Mouse (Mus musculus) intestine, embryonic 14.5 days (tissue): ENCODE results near the gene Vdac1. TPM values are rescaled to one million over a fixed set of nuclear protein-coding genes. Genes with fewer than 3 reads are reported as not detected.
A peak's percentile ranks its signal among the peaks of the same experiment; 100 is the strongest.

Experiments used
- ATAC-seq: fragments of 200-750 bp; cut with Nextera tagmentation; replicated peaks from 2 replicates; pipeline ENCODE4 v1.8.0; 2017; ENCODE audit warnings: low read depth, moderate number of reproducible peaks, moderate TSS enrichment, moderate library complexity; ENCODE audit not compliant: low FRiP score, low TSS enrichment
- DNase-seq: peaks from one replicate; pipeline ENCODE4 v3.0.0-alpha.2; 2018; ENCODE audit warnings: low spot score
- H3K27ac ChIP-seq: fragments of 300-500 bp; sonication (generic); 2 replicates; pipeline ENCODE4 v1.5.1; 2014; ENCODE audit warnings: low read depth, mild to moderate bottlenecking, control low read depth
- H3K27me3 ChIP-seq: fragments of 300-500 bp; sonication (generic); replicated peaks from 2 replicates; pipeline ENCODE4 v1.6.1; 2014; ENCODE audit warnings: low read length, control low read depth; ENCODE audit not compliant: control insufficient read depth, insufficient read depth
- H3K36me3 ChIP-seq: fragments of 300-500 bp; sonication (generic); 2 replicates; pipeline ENCODE4 v1.6.1; 2014; ENCODE audit warnings: low read length, control low read depth; ENCODE audit not compliant: control insufficient read depth, insufficient read depth
- H3K4me1 ChIP-seq: fragments of 300-500 bp; sonication (generic); replicated peaks from 2 replicates; pipeline ENCODE4 v1.6.1; 2014; ENCODE audit warnings: low read length, control low read depth, mixed read lengths; ENCODE audit not compliant: control insufficient read depth, insufficient read depth
- H3K4me2 ChIP-seq: fragments of 300-500 bp; sonication (generic); 2 replicates; pipeline ENCODE4 v1.6.1; 2014; ENCODE audit warnings: low read length
- H3K4me3 ChIP-seq: fragments of 300-500 bp; sonication (generic); 2 replicates; pipeline ENCODE4 v1.5.1; 2014; ENCODE audit warnings: low read depth, low read length, control low read depth, mixed read lengths
- H3K9ac ChIP-seq: fragments of 300-500 bp; sonication (generic); 2 replicates; pipeline ENCODE4 v1.6.1; 2014; ENCODE audit warnings: mild to moderate bottlenecking, low read length
- H3K9me3 ChIP-seq: fragments of 300-500 bp; sonication (generic); 2 replicates; pipeline ENCODE4 v1.6.1; 2016; ENCODE audit warnings: low read length, control low read depth; ENCODE audit not compliant: control insufficient read depth
- WGBS: fragments of 180-500 bp; shearing (Covaris S2); extraction: QIAGEN DNeasy Blood & Tissue Kit; methylation state at CpG from one replicate; pipeline ENCODE4 v1.1.7; 2014; 5-methylcytosine and 5-hydroxymethylcytosine counted together
- polyA plus RNA-seq: library from polyadenylated mRNA; unstranded; fragments of >200 nt; fragmentation: Nextera tagmentation; extraction: Ambion mirVana; gene quantifications from 2 replicates; pipeline ENCODE4 v1.2.1, GENCODE M21; 2014

The Vdac1 gene
- polyA plus RNA-seq, 1 experiment from 2014 or later: 235 TPM

- Histone ChIP-seq H3K9ac (no peak overlapping the region), H3K4me1 (peaks cover 5% of the 10 kb centered on the region), H3K4me3 (no peak overlapping the region), H3K27ac (no peak overlapping the region), H3K27me3 (no peaks in the 10 kb centered on the region), H3K4me2 (no peak overlapping the region), H3K36me3 (no peaks in the 10 kb centered on the region), H3K9me3 (no peaks in the 10 kb centered on the region)
- WGBS: 32% methylated on average over 16 of the region's 16 CpGs
- ATAC-seq: peak; percentile 53; the same call in 1 of the 2 replicates
- DNase-seq: no peak
Observed at GRCm38 (mm10) chr11:52332421-52333118, 28.1 kb upstream of the Vdac1 start.

GRCm38 (mm10) chr11:52333616-52334015, 27.0 kb upstream of the Vdac1 start:
- 92% methylated on average over 13 of the region's 13 CpGs for WGBS
- no peak for ATAC-seq
- no peak overlapping the region for H3K4me2 ChIP-seq

GRCm38 (mm10) chr11:52335263-52335662, 25.4 kb upstream of the Vdac1 start:
- DNase-seq (no peak), ATAC-seq (no peak)
- Histone ChIP-seq H3K4me1 (peaks cover 5% of the 10 kb centered on the region), H3K4me3 (no peak overlapping the region), H3K9ac (no peak overlapping the region), H3K36me3 (no peaks in the 10 kb centered on the region), H3K27me3 (no peaks in the 10 kb centered on the region), H3K9me3 (no peaks in the 10 kb centered on the region), H3K4me2 (no peak overlapping the region), H3K27ac (no peak overlapping the region)
- 85% methylated on average over 4 of the region's 4 CpGs for WGBS

More at GRCm38 (mm10) chr11:52333616-52334015, 27.0 kb upstream of the Vdac1 start:
- Histone ChIP-seq H3K27ac (no peak overlapping the region), H3K4me3 (no peak overlapping the region), H3K9me3 (no peaks in the 10 kb centered on the region), H3K9ac (no peak overlapping the region), H3K36me3 (no peaks in the 10 kb centered on the region), H3K27me3 (no peaks in the 10 kb centered on the region), H3K4me1 (peaks cover 5% of the 10 kb centered on the region)
- no peak for DNase-seq

GRCm38 (mm10) chr11:52335924-52336323, 24.7 kb upstream of the Vdac1 start:
- DNase-seq (no peak), ATAC-seq (no peak)
- 43% methylated on average over 7 of the region's 7 CpGs for WGBS

GRCm38 (mm10) chr11:52337651-52338295, 22.9 kb upstream of the Vdac1 start:
- H3K9ac ChIP-seq: no peak overlapping the region
- H3K4me2 ChIP-seq: no peak overlapping the region
- no peak overlapping the region for H3K4me3 ChIP-seq
- DNase-seq: no peak
- peaks cover 10% of the 10 kb centered on the region for H3K4me1 ChIP-seq
- ATAC-seq: no peak
- no peaks in the 10 kb centered on the region for H3K27me3 ChIP-seq
- no peaks in the 10 kb centered on the region for H3K9me3 ChIP-seq
- H3K27ac ChIP-seq: no peak overlapping the region
- H3K36me3 ChIP-seq: no peaks in the 10 kb centered on the region
- 71% methylated on average over 10 of the region's 10 CpGs for WGBS

More at GRCm38 (mm10) chr11:52335924-52336323, 24.7 kb upstream of the Vdac1 start:
- Histone ChIP-seq H3K9ac (no peak overlapping the region), H3K27me3 (no peaks in the 10 kb centered on the region), H3K4me2 (no peak overlapping the region), H3K27ac (no peak overlapping the region), H3K4me3 (no peak overlapping the region), H3K9me3 (no peaks in the 10 kb centered on the region), H3K36me3 (no peaks in the 10 kb centered on the region), H3K4me1 (peaks cover 5% of the 10 kb centered on the region)

- WGBS: 65% methylated on average over 3 of the region's 3 CpGs
- no peak overlapping the region for H3K27ac ChIP-seq
Observed at GRCm38 (mm10) chr11:52338351-52338750, 22.3 kb upstream of the Vdac1 start.

GRCm38 (mm10) chr11:52339098-52339497, 21.6 kb upstream of the Vdac1 start:
- DNase-seq (no peak), ATAC-seq (no peak)
- no peaks in the 10 kb centered on the region for H3K27me3 ChIP-seq
- no peaks in the 10 kb centered on the region for H3K36me3 ChIP-seq
- 0 out of 2 replicates have a peak, but pooled peaks cover 6% of the 10 kb centered on the region for H3K4me1 ChIP-seq
- no peaks in the 10 kb centered on the region for H3K9me3 ChIP-seq
- no peak overlapping the region for H3K4me3 ChIP-seq
- H3K9ac ChIP-seq: no peak overlapping the region
- H3K4me2 ChIP-seq: no peak overlapping the region
- H3K27ac ChIP-seq: no peak overlapping the region
- 93% methylated on average over 4 of the region's 4 CpGs for WGBS

More at GRCm38 (mm10) chr11:52338351-52338750, 22.3 kb upstream of the Vdac1 start:
- Histone ChIP-seq H3K9me3 (no peaks in the 10 kb centered on the region), H3K4me3 (no peak overlapping the region), H3K9ac (no peak overlapping the region), H3K4me1 (0 out of 2 replicates have a peak, but pooled peaks cover 6% of the 10 kb centered on the region), H3K27me3 (no peaks in the 10 kb centered on the region), H3K4me2 (no peak overlapping the region), H3K36me3 (no peaks in the 10 kb centered on the region)
- no peak for ATAC-seq
- DNase-seq: no peak

GRCm38 (mm10) chr11:52339512-52339911, 21.1 kb upstream of the Vdac1 start:
- Histone ChIP-seq H3K9me3 (no peaks in the 10 kb centered on the region), H3K4me1 (0 out of 2 replicates have a peak, but pooled peaks cover 6% of the 10 kb centered on the region), H3K27me3 (no peaks in the 10 kb centered on the region), H3K4me2 (no peak overlapping the region), H3K9ac (no peak overlapping the region), H3K4me3 (no peak overlapping the region), H3K36me3 (no peaks in the 10 kb centered on the region), H3K27ac (no peak overlapping the region)
- 90% methylated on average over 12 of the region's 12 CpGs for WGBS
- DNase-seq: no peak
- ATAC-seq: no peak
